Mouse (Mus musculus) thymus, postnatal 0 days (tissue): ENCODE measurements around the gene Dusp14. TPM values are rescaled to one million over a fixed set of nuclear protein-coding genes. Genes with fewer than 3 reads are reported as not detected.

ENCODE experiments used
- DNase-seq: peaks from one replicate; pipeline ENCODE4 v3.0.0-alpha.2; 2015; ENCODE audit warnings: low spot score
- polyA plus RNA-seq: library from polyadenylated mRNA; unstranded; fragments of >200 nt; fragmentation: Nextera tagmentation; extraction: Ambion mirVana; gene quantifications from 2 replicates; pipeline ENCODE4 v1.2.1, GENCODE M21; 2015

Gene Dusp14
- polyA plus RNA-seq, 1 experiment from 2014 or later, result 13.6 TPM

- peak; percentile 12 for DNase-seq
Observed at GRCm38 (mm10) chr11:84066927-84067645, 2.0 kb downstream of the Dusp14 start.

- peak; percentile 25 for DNase-seq
Observed at GRCm38 (mm10) chr11:84066071-84066481, 3.0 kb downstream of the Dusp14 start.

- DNase-seq, result no peak
Observed at GRCm38 (mm10) chr11:84063631-84064209, 5.3 kb downstream of the Dusp14 start.

GRCm38 (mm10) chr11:84062805-84063204, 6.3 kb downstream of the Dusp14 start:
- DNase-seq, result no peak

GRCm38 (mm10) chr11:84061881-84062280, 7.2 kb downstream of the Dusp14 start:
- DNase-seq, result no peak

GRCm38 (mm10) chr11:84060635-84061034, 8.4 kb downstream of the Dusp14 start:
- no peak for DNase-seq

- no peak for DNase-seq
Observed at GRCm38 (mm10) chr11:84059784-84060183, 9.3 kb downstream of the Dusp14 start.

GRCm38 (mm10) chr11:84057418-84057817, 11.6 kb downstream of the Dusp14 start:
- DNase-seq, result no peak

- DNase-seq, result no peak
Observed at GRCm38 (mm10) chr11:84053524-84054163, 15.4 kb downstream of the Dusp14 start.

GRCm38 (mm10) chr11:84053055-84053454, 16.0 kb downstream of the Dusp14 start:
- DNase-seq, result no peak

- no peak for DNase-seq
Observed at GRCm38 (mm10) chr11:84048411-84048810, 20.6 kb downstream of the Dusp14 start.

- no peak for DNase-seq
Observed at GRCm38 (mm10) chr11:84047270-84047669, 21.8 kb downstream of the Dusp14 start.

GRCm38 (mm10) chr11:84044988-84045387, 24.1 kb downstream of the Dusp14 start:
- no peak for DNase-seq

GRCm38 (mm10) chr11:84042808-84043762, 26.0 kb downstream of the Dusp14 start:
- DNase-seq, result no peak

GRCm38 (mm10) chr11:84040621-84041020, 28.4 kb downstream of the Dusp14 start:
- DNase-seq, result no peak

- no peak for DNase-seq
Observed at GRCm38 (mm10) chr11:84033671-84034070, 35.4 kb downstream of the Dusp14 start.

- no peak for DNase-seq
Observed at GRCm38 (mm10) chr11:84032559-84032958, 36.5 kb downstream of the Dusp14 start.

- DNase-seq, result peak; percentile 57
Observed at GRCm38 (mm10) chr11:84031971-84032370, 37.1 kb downstream of the Dusp14 start.

- no peak for DNase-seq
Observed at GRCm38 (mm10) chr11:84028271-84029028, 40.6 kb downstream of the Dusp14 start.

- no peak for DNase-seq
Observed at GRCm38 (mm10) chr11:84027231-84027630, 41.8 kb downstream of the Dusp14 start.
